Mouse (Mus musculus) neural tube, embryonic 11.5 days (tissue): ENCODE measurements at regions not wholly inside any gene's neighbourhood (a gene's known extent, or its start where the extent isn't known, plus 50 kb on each side); places are given as distances from the start of the nearest gene placed in this dataset.

Source experiments
- ATAC-seq: fragments of 200-750 bp; cut with Nextera tagmentation; 2 replicates; pipeline ENCODE4 v1.8.0; 2017; ENCODE audit warnings: moderate number of reproducible peaks, mild to moderate bottlenecking, moderate TSS enrichment, moderate library complexity; ENCODE audit not compliant: insufficient read depth, low FRiP score, low TSS enrichment
- DNase-seq: peaks from one replicate; pipeline ENCODE4 v3.0.0-alpha.2; 2015; ENCODE audit warnings: low spot score
- H3K27ac ChIP-seq: fragments of 300-500 bp; sonication (generic); 2 replicates; pipeline ENCODE4 v1.5.1; 2014; ENCODE audit warnings: low read depth, mild to moderate bottlenecking, low read length
- H3K27me3 ChIP-seq: fragments of 300-500 bp; sonication (generic); 2 replicates; pipeline ENCODE4 v1.6.1; 2014; ENCODE audit warnings: mild to moderate bottlenecking, low read length, mixed read lengths; ENCODE audit not compliant: control insufficient read depth, insufficient read depth
- H3K36me3 ChIP-seq: fragments of 300-500 bp; sonication (generic); 2 replicates; pipeline ENCODE4 v1.6.1; 2014; ENCODE audit warnings: mild to moderate bottlenecking, low read length, moderate library complexity, mixed read lengths; ENCODE audit not compliant: control insufficient read depth, insufficient read depth
- H3K4me1 ChIP-seq: fragments of 300-500 bp; sonication (generic); 2 replicates; pipeline ENCODE4 v1.6.1; 2014; ENCODE audit warnings: low read length, mixed read lengths; ENCODE audit not compliant: control insufficient read depth, insufficient read depth
- H3K4me2 ChIP-seq: fragments of 300-500 bp; sonication (generic); 2 replicates; pipeline ENCODE4 v1.6.1; 2014; ENCODE audit warnings: low read depth, mild to moderate bottlenecking, moderate library complexity
- H3K4me3 ChIP-seq: fragments of 300-500 bp; sonication (generic); 2 replicates; pipeline ENCODE4 v1.5.1; 2014; ENCODE audit warnings: low read depth, low read length
- H3K9ac ChIP-seq: fragments of 300-500 bp; sonication (generic); 2 replicates; pipeline ENCODE4 v1.6.1; 2014; ENCODE audit warnings: mild to moderate bottlenecking, low read length
- H3K9me3 ChIP-seq: fragments of 300-500 bp; sonication (generic); 2 replicates; pipeline ENCODE4 v1.6.1; 2016; ENCODE audit warnings: low read length; ENCODE audit not compliant: control insufficient read depth
- WGBS: fragments of 180-500 bp; shearing (Covaris S2); extraction: QIAGEN DNeasy Blood & Tissue Kit; methylation state at CpG from one replicate; pipeline ENCODE4 v1.1.7; 2014; 5-methylcytosine and 5-hydroxymethylcytosine counted together

DNA sequence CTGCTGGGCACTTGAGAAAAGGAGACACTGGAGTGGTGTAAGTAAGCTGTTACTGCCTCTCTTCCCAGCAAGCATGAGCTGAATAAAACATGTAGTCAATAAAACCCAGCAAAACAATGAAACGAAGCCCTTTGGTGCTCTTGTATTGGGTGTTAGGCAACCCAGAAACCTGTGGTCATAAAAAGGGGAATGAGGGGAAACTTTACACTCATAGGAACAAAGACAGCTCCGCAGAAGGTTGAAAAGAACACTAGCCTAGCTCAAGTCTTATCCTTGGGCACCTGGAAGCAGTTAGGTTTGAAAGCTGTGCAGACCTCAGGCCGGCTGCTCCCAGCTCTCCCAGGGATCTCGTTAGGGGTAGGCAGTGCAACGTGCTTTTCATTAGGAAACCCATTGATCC, 193.6 kb downstream of the Mex3b start:
- DNase-seq: no peak

DNA sequence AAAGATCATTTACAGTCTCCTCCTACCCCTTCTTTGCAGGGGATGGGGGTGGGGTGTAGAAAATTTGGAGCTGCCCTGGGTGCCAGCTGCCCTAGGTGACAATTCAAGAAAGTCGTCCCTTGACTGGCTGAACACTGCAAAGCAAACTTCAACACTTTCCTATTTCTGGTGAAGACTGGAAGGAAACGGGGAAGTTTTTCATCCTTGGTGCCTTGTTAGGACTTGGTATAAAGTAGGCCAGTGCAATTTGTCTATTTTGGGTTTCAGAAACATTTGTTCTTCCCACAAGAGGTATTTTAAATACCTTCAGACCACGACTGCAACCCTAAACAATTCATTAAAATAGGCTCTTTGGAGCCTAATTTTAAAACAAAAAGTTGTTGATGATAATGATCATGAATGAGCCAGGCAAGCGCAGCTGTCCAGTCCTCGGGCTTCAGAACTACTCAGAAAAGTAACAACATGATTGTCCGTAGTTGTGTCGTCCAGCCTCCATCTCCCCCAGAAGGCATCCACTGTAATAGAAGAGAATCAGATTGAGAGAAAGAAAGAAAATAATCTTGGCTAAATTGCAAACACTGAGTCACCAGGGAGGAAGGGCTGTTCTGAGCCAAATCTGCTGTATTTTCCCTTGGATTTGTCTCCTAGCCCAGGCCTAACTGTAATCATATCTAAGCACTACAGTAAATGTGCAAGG, 194.2 kb downstream of the Mex3b start:
- Histone ChIP-seq H3K4me3 (no peak overlapping the region), H3K36me3 (no peaks in the 10 kb centered on the region), H3K4me1 (peaks cover 3% of the 10 kb centered on the region; the same call in 1 of the 2 replicates), H3K27ac (no peak overlapping the region), H3K9me3 (no peaks in the 10 kb centered on the region), H3K9ac (no peak overlapping the region), H3K27me3 (no peaks in the 10 kb centered on the region), H3K4me2 (no peak overlapping the region)
- 60% methylated on average over 7 of the region's 7 CpGs for WGBS
- no peak for ATAC-seq
- no peak for DNase-seq

More for the DNA sequence above, 193.6 kb downstream of the Mex3b start:
- H3K4me3 ChIP-seq: no peak overlapping the region
- H3K4me1 ChIP-seq: peaks cover 3% of the 10 kb centered on the region; the same call in 1 of the 2 replicates
- no peak for ATAC-seq
- H3K36me3 ChIP-seq: no peaks in the 10 kb centered on the region
- H3K9me3 ChIP-seq: no peaks in the 10 kb centered on the region
- H3K4me2 ChIP-seq: no peak overlapping the region
- H3K9ac ChIP-seq: no peak overlapping the region
- no peak overlapping the region for H3K27ac ChIP-seq
- no peaks in the 10 kb centered on the region for H3K27me3 ChIP-seq
- 13% methylated on average over 5 of the region's 5 CpGs for WGBS

GRCm38 (mm10) chr7:83061894-83062477, 194.9 kb downstream of the Mex3b start:
- no peak overlapping the region for H3K27ac ChIP-seq
- H3K4me2 ChIP-seq: no peak overlapping the region
- no peak overlapping the region for H3K9ac ChIP-seq
- ATAC-seq: no peak
- DNase-seq: no peak
- H3K27me3 ChIP-seq: no peaks in the 10 kb centered on the region
- H3K4me3 ChIP-seq: no peak overlapping the region
- H3K36me3 ChIP-seq: no peaks in the 10 kb centered on the region
- 92% methylated on average over 6 of the region's 6 CpGs for WGBS
- no peaks in the 10 kb centered on the region for H3K9me3 ChIP-seq
- H3K4me1 ChIP-seq: peaks cover 3% of the 10 kb centered on the region; the same call in 1 of the 2 replicates

DNA sequence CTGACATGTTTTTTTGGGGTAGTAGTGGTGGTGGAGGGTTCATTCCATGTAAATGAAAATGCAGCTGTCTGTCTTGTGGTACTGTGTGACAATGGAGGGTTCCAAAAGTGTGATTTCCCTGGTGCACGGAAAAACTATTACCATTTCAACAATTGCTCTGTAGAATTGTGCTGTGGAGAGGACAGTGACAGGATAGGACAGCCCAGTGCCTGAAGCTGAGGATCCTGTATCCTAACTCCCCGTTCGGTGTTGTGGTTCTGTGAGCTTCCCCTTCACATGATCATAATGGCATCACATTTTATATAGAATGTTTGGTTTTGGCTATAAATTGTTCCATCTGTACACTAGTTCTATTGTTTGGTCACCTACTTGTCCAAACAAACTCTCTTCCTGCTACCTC, 196.4 kb downstream of the Mex3b start:
- Histone ChIP-seq H3K27ac (no peak overlapping the region), H3K9me3 (no peaks in the 10 kb centered on the region), H3K4me3 (no peak overlapping the region), H3K9ac (no peak overlapping the region), H3K36me3 (no peaks in the 10 kb centered on the region), H3K27me3 (no peaks in the 10 kb centered on the region), H3K4me2 (no peak overlapping the region), H3K4me1 (peaks cover 3% of the 10 kb centered on the region; the same call in 1 of the 2 replicates)
- ATAC-seq (no peak), DNase-seq (no peak)
- WGBS: 89% methylated on average over 3 of the region's 3 CpGs

DNA sequence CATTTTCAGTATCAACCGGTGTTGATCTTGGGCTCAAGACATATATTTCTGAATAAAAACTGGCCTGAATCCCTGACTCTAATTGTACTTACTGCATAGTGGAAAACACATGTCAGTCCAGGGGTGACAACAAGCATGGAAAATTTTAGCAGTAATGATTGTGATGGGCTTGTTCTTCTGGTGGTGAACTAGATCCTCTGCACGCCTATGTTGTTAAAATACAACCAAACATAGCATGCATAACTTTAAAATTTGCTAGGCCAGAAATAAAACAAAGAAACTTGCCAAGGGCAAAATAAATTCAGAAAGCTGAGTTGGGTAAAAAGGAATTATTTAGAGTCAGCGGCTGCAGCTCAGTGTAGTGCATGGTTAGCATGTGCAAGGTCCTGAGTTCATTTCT, 198.2 kb downstream of the Mex3b start:
- no peak for ATAC-seq
- Histone ChIP-seq H3K4me3 (no peak overlapping the region), H3K9ac (no peak overlapping the region), H3K36me3 (no peaks in the 10 kb centered on the region), H3K27ac (no peak overlapping the region), H3K4me2 (no peak overlapping the region), H3K27me3 (no peaks in the 10 kb centered on the region), H3K9me3 (no peaks in the 10 kb centered on the region), H3K4me1 (peaks cover 3% of the 10 kb centered on the region; the same call in 1 of the 2 replicates)
- DNase-seq: no peak
- 91% methylated on average over 3 of the region's 3 CpGs for WGBS

- Histone ChIP-seq H3K4me3 (no peak overlapping the region), H3K9me3 (no peaks in the 10 kb centered on the region), H3K4me2 (no peak overlapping the region), H3K9ac (no peak overlapping the region), H3K27me3 (no peaks in the 10 kb centered on the region), H3K36me3 (no peaks in the 10 kb centered on the region), H3K4me1 (peaks cover 10% of the 10 kb centered on the region), H3K27ac (no peak overlapping the region)
- no peak for DNase-seq
- WGBS: 80% methylated on average over 15 of the region's 15 CpGs
- no peak for ATAC-seq
Measured at GRCm38 (mm10) chr7:83074399-83074970, 207.4 kb downstream of the Mex3b start.

DNA sequence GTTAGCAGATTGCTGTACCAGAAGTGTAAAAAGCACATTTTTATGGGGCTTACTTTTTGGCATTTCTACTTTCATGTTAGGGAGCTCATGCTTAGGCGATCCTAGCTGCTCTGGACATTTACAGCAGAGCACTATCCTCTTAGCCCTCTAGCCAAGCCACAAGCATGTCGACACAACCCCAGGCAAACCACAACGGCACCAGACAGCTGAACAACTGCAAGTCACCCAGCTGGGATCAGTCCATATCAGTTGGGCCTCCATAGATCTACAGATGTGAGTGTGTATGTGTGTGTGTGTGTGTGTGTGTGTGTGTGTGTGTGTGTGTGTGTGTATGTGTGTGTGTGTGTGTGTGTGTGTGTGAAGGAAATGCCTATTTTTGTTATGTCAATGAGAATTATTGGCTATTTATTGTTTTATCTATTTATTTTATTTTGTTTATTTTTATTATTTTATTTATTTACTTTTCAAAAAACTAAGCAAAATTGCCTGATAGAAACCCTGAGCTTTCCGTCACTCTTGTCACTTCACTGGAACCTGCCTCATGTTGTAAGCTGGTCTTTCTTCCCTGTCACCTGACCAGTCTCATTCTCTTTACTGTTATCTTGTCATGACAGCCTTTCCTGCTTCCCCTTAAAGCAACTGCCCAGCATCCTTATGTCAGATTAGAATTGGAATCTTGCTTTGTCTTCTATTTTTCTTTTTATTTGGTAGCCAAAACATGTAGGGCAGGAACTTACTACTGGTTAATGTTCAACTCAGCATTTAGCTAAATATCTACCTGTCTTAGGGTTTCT, 208.2 kb downstream of the Mex3b start:
- no peak for ATAC-seq
- Histone ChIP-seq H3K36me3 (no peaks in the 10 kb centered on the region), H3K4me2 (no peak overlapping the region), H3K27me3 (no peaks in the 10 kb centered on the region), H3K4me1 (peaks cover 10% of the 10 kb centered on the region), H3K9ac (no peak overlapping the region), H3K4me3 (no peak overlapping the region), H3K9me3 (no peaks in the 10 kb centered on the region), H3K27ac (no peak overlapping the region)
- DNase-seq: no peak
- 92% methylated on average over 4 of the region's 4 CpGs for WGBS

GRCm38 (mm10) chr7:83077035-83077918, 210.1 kb downstream of the Mex3b start:
- no peaks in the 10 kb centered on the region for H3K9me3 ChIP-seq
- H3K4me3 ChIP-seq: no peak overlapping the region
- peak; percentile 81 for ATAC-seq
- H3K36me3 ChIP-seq: no peaks in the 10 kb centered on the region
- no peak overlapping the region for H3K4me2 ChIP-seq
- H3K27ac ChIP-seq: peak overlapping the region; percentile 67
- peak; percentile 53 for DNase-seq
- peaks cover 10% of the 10 kb centered on the region for H3K4me1 ChIP-seq
- 27% methylated on average over 11 of the region's 11 CpGs for WGBS
- no peak overlapping the region; the same call in 1 of the 2 replicates for H3K9ac ChIP-seq
- no peaks in the 10 kb centered on the region for H3K27me3 ChIP-seq
